Mouse (Mus musculus): ENCODE measurements around the gene Prpsap2.

The Prpsap2 gene

GRCm38 (mm10) chr11:61715130-61715529, 46.8 kb downstream of the Prpsap2 start:
- no peak for DNase-seq (ENCODE audit: low read depth, low spot score)

GRCm38 (mm10) chr11:61714346-61715117, 47.4 kb downstream of the Prpsap2 start:
- peak; percentile 56 for DNase-seq (ENCODE audit: low read depth, low spot score)

- DNase-seq (ENCODE audit: low read depth, low spot score): no peak
These were observed 48.6 kb downstream of the Prpsap2 start for GRCm38 (mm10) chr11:61713157-61713855.

- DNase-seq (ENCODE audit: low read depth, low spot score): no peak
These were observed 53.0 kb downstream of the Prpsap2 start for GRCm38 (mm10) chr11:61708928-61709327.

GRCm38 (mm10) chr11:61706232-61706631, 55.7 kb downstream of the Prpsap2 start:
- no peak for DNase-seq (ENCODE audit: low read depth, low spot score)

- no peak for DNase-seq (ENCODE audit: low read depth, low spot score)
These were observed 56.3 kb downstream of the Prpsap2 start for GRCm38 (mm10) chr11:61705581-61705980.

- DNase-seq (ENCODE audit: low read depth, low spot score): no peak
These were observed 59.4 kb downstream of the Prpsap2 start for GRCm38 (mm10) chr11:61702494-61702893.

- no peak for DNase-seq (ENCODE audit: low read depth, low spot score)
These were observed 60.2 kb downstream of the Prpsap2 start for GRCm38 (mm10) chr11:61701696-61702095.

GRCm38 (mm10) chr11:61699933-61700332, 62.0 kb downstream of the Prpsap2 start:
- no peak for DNase-seq (ENCODE audit: low read depth, low spot score)

- no peak for DNase-seq (ENCODE audit: low read depth, low spot score)
These were observed 62.4 kb downstream of the Prpsap2 start for GRCm38 (mm10) chr11:61699460-61699859.

- no peak for DNase-seq (ENCODE audit: low read depth, low spot score)
These were observed 63.0 kb downstream of the Prpsap2 start for GRCm38 (mm10) chr11:61698852-61699251.

- DNase-seq (ENCODE audit: low read depth, low spot score): no peak
These were observed 68.9 kb downstream of the Prpsap2 start for GRCm38 (mm10) chr11:61692996-61693395.

- DNase-seq (ENCODE audit: low read depth, low spot score): no peak
These were observed 74.3 kb downstream of the Prpsap2 start for GRCm38 (mm10) chr11:61687595-61687994.

GRCm38 (mm10) chr11:61686906-61687453, 74.9 kb downstream of the Prpsap2 start:
- no peak for DNase-seq (ENCODE audit: low read depth, low spot score)

GRCm38 (mm10) chr11:61686141-61686540, 75.7 kb downstream of the Prpsap2 start:
- no peak for DNase-seq (ENCODE audit: low read depth, low spot score)

GRCm38 (mm10) chr11:61685119-61685725, 76.7 kb downstream of the Prpsap2 start:
- DNase-seq (ENCODE audit: low read depth, low spot score): no peak

- no peak for DNase-seq (ENCODE audit: low read depth, low spot score)
These were observed 77.8 kb downstream of the Prpsap2 start, which contains the start of gene Fam83g for GRCm38 (mm10) chr11:61683907-61684731. Fam83g (plus strand) TSS chr11:61684091.

Data from brain, embryonic 18.5 days (tissue).